Mouse (Mus musculus) cerebellum, adult 9-11 months (tissue): ENCODE measurements around the gene Ctsf.
"Not testable (repeated sequence)": the region's sequence is repeated elsewhere in the genome, so short reads cannot be mapped to it uniquely, and the experiment has no call there.

Experiments used
- DNase-seq: peaks from one replicate; pipeline ENCODE4 v3.0.0; 2022

Gene Ctsf

GRCm38 (mm10) chr19:4854552-4855469 lies at the start of gene Ctsf:
Gene Ctsf (plus strand): TSS chr19:4855130.
- peak; percentile 96 for DNase-seq

GRCm38 (mm10) chr19:4810309-4810708 lies 44.6 kb upstream of the Ctsf start:
- no peak for DNase-seq

GRCm38 (mm10) chr19:4810746-4811062 lies 44.2 kb upstream of the Ctsf start:
- no peak for DNase-seq

- DNase-seq: peak; percentile 99
Observed at GRCm38 (mm10) chr19:4811063-4811908, 43.6 kb upstream of the Ctsf start, which contains the start of the genes Gm21992 and Rbm14. Gene Gm21992 (minus strand): TSS chr19:4811612. Gene Rbm14 (minus strand): TSS chr19:4811634.

GRCm38 (mm10) chr19:4811909-4812242 lies 43.1 kb upstream of the Ctsf start:
- DNase-seq: no peak

GRCm38 (mm10) chr19:4812334-4812949 lies 42.5 kb upstream of the Ctsf start:
- DNase-seq: not testable (repeated sequence)

GRCm38 (mm10) chr19:4813015-4813414 lies 41.9 kb upstream of the Ctsf start:
- DNase-seq: peak; percentile 38

- DNase-seq: no peak
Observed at GRCm38 (mm10) chr19:4817182-4817835, 37.6 kb upstream of the Ctsf start.

- peak; percentile 54 for DNase-seq
Observed at GRCm38 (mm10) chr19:4820678-4821303, 34.1 kb upstream of the Ctsf start.

GRCm38 (mm10) chr19:4828444-4829114 lies 26.4 kb upstream of the Ctsf start:
- DNase-seq: no peak

GRCm38 (mm10) chr19:4829156-4829555 lies 25.8 kb upstream of the Ctsf start:
- DNase-seq: peak; percentile 82

- no peak for DNase-seq
Observed at GRCm38 (mm10) chr19:4833977-4834376, 21.0 kb upstream of the Ctsf start.

GRCm38 (mm10) chr19:4836096-4836495 lies 18.8 kb upstream of the Ctsf start:
- no peak for DNase-seq

GRCm38 (mm10) chr19:4837049-4837448 lies 17.9 kb upstream of the Ctsf start:
- DNase-seq: no peak

- no peak for DNase-seq
Observed at GRCm38 (mm10) chr19:4838526-4839140, 16.3 kb upstream of the Ctsf start.

- peak; percentile 97 for DNase-seq
Observed at GRCm38 (mm10) chr19:4839149-4839548, 15.8 kb upstream of the Ctsf start, which contains the start of the genes Ccs and Ccdc87. Gene Ccs (minus strand): TSS chr19:4839332. Gene Ccdc87 (plus strand): TSS chr19:4839366.

GRCm38 (mm10) chr19:4840848-4841247 lies 14.1 kb upstream of the Ctsf start:
- no peak for DNase-seq

- DNase-seq: no peak
Observed at GRCm38 (mm10) chr19:4842611-4843010, 12.3 kb upstream of the Ctsf start.

GRCm38 (mm10) chr19:4845846-4846245 lies 9.1 kb upstream of the Ctsf start:
- no peak for DNase-seq

GRCm38 (mm10) chr19:4847490-4847889 lies 7.4 kb upstream of the Ctsf start:
- no peak for DNase-seq

GRCm38 (mm10) chr19:4849800-4850199 lies 5.1 kb upstream of the Ctsf start:
- DNase-seq: no peak
